Mouse (Mus musculus) common myeloid progenitor, adult 5-6 weeks (primary cell): ENCODE measurements at regions not wholly inside any gene's neighbourhood (a gene's known extent, or its start where the extent isn't known, plus 50 kb on each side); places are given as distances from the start of the nearest gene placed in this dataset.

Source experiments
- ATAC-seq: replicated peaks from 2 replicates; pipeline ENCODE4 v1.8.0; 2016; ENCODE audit warnings: low read depth, mild to moderate bottlenecking, moderate TSS enrichment, inconsistent platforms; ENCODE audit not compliant: poor library complexity, severe bottlenecking

- ATAC-seq = no peak
Measured at GRCm38 (mm10) chr4:89012681-89013353, 124.1 kb upstream of the Mtap start.

GRCm38 (mm10) chr4:89008561-89008960 is 128.4 kb upstream of the Mtap start:
- ATAC-seq = no peak

DNA sequence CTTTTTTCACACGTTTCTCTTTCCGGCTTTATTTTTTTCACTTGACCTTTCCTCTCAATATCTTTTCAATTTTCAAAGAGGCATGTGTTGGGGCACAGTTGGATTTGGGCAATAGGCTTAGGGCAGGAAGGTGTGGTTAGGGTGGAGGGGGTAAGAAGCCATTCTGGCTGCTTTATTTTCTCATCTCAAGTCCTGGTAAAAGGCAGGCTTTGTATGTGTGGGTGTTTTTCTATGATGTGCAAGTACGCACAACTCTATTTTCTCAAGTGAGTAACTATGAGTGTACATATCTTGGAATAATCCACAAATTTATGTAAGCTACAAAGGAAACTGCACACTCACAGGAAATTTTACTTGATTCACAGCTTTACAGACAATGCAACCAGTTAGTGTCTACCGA is 121.5 kb upstream of the Ifne start:
- no peak for ATAC-seq

DNA sequence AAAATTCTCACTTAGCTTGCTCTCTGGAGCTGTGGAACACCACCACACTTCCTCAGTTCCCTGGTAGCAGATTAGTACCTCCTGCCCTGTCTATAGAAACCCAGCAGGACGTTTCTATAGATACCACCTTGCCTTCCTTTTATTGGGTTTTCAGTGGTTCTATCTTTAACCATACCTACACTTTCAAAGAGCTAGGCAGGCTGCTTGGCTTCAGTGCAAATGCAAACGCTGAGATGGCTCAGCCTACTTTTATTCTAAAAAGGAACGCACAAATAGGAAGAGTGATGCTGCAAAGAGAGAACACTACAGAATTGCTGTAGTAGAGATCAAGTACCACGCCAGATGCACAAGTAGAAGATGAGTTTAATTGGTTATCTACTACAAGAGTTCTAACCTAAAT is 120.9 kb upstream of the Ifne start:
- ATAC-seq = no peak

DNA sequence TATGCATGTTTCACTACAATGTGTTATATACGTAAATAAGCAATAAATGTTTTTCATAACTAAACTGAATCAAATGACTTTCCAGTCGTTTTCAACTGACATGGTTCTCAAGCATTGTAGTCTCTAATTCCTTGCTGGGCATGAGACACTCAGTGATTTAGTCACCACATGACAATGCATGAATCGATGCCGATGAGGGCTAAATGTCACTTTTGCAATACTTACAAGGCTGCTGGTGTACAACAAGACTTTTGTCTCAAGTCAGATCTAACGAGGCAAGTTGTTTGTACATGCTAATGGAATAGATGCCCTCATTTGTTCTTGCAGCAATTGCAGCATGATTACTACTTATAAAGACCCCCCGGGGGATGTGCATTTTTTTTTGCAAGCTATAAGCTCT is 120.2 kb upstream of the Ifne start:
- no peak for ATAC-seq

DNA sequence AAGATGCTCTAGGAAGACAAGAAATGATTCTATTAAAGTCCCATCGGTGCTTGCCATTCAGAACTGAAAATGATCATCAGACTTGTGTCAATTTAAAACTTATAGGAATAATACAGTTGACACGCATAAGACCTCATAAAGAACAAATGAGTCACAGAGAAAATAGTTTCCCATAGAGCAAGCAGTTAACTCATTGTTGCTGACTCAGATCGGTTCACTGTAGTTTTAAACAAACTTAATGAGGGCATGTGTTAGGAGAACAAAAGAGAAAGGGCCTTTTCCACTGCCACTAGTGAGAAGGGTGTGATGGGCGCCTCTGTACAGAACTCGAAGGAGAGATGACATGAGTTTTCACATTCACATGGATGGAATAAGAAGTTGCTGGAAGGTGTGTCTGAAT is 118.3 kb upstream of the Ifne start:
- ATAC-seq = no peak

DNA sequence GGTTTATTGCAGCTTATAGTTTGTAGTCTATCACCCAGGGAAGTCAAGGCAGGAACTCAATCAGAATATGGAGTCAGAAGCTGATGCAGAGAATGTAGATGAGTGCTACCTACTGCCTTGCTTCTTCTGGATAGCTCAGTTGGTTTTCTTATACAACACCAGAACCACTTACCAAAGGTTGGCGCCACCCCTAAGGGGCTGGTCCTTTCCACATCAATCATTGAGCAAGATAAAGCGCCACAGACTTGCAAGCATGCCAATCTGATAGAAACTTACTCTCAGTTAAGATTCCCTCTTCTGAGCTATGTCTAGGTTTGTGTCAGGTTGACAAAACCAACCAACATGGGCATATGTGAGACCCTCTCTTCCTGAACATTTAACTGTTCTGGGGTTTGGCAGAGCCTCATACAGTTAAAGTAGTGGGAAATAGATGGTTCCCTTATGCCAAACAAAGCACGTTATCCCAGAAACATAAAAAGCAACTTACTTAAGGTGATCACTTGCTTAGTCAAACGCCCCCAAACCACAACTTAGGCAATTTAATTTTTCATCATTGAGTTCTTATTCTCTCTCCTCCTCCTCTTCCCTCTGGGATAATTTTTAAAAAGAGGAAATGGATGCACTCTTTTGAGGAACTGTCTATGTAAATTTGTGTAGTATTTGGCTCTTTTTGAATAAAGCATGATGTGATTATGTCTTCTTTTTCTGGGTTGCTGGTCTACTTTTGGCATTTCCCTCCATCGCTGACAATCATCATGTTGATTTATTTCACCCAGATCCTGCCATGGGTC is 115.3 kb upstream of the Ifne start:
- ATAC-seq = peak; percentile 50; the same call in 1 of the 2 replicates

DNA sequence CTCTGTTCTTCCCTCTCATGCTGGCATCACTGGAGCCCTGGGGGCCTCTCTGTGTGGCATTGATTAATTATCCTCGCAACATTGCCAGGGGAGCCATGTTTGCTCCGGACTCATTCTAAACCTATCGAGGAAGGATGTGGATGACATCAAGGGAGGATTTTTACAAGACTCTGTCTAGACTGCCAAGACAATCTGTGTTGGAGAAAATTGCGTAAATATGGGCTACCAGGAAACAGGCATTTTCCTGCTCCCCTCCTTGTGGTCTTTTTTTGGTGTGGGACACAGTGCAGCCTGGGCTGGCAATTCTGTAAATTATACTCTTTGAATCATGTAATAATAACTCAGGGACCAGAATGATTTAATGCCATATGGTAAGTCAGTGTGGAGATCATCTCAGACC is 114.5 kb upstream of the Ifne start:
- ATAC-seq = peak; percentile 55; the same call in 1 of the 2 replicates

- no peak for ATAC-seq
Measured at GRCm38 (mm10) chr4:88992498-88992897, 112.5 kb upstream of the Ifne start.

- ATAC-seq = no peak
Measured at GRCm38 (mm10) chr4:88988363-88988762, 108.4 kb upstream of the Ifne start.

- ATAC-seq = no peak
Measured at GRCm38 (mm10) chr4:88987103-88987502, 107.1 kb upstream of the Ifne start.

DNA sequence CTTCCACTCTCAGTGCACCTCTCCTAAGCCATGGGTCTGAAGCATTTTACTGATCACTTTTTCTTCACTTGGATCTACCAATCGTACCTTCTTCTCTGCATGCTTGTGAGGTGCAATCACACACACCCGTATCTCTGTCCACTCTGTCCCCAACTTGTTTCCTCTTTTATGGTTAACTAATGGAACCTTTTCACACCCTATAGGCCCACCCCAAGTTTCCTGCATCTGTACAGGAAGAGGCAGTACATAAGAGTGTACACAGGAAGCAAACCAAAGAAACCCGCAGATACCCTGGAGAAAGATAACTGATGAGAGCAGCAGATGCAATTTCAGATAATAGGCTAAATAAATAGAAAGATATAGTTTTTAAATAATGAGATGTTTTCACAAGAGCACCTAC is 102.5 kb upstream of the Ifne start:
- peak; percentile 86 for ATAC-seq

DNA sequence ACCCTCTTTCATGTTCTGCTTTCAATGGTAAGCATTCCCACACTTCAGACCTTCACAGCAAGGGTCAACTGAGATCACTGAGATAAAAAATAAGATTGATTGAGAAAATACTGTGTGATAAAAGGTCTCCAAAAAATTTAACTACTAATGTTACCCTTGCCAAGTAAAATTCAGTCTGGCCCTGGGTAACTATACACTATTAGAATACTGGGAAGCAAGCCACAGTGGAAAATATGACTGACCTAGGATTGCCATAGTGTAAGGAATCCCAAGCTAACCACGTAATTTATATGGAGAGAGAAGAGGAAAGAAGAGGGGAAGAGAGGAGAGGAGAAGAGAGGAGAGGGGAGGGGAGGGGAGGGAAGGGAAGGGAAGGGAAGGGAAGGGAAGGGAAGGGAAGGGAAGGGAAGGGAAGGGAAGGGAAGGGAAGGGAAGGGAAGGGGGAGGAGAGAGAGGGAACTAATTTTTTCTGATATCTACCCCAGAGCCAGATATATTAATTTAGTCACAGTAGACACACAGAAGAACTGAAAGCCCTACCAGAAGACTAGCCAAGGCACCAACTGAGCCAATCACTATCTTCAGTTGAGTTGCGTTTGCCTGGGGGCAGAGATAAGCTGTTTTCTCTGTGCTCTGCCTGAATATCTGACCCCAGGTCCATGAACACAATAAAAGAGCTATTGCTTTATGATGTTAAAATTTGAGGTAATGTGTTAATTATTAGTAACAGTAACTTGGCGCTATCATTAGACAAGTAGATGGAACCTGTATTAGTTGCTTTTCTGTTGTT is 97.3 kb upstream of the Ifne start:
- ATAC-seq = peak; percentile 70

DNA sequence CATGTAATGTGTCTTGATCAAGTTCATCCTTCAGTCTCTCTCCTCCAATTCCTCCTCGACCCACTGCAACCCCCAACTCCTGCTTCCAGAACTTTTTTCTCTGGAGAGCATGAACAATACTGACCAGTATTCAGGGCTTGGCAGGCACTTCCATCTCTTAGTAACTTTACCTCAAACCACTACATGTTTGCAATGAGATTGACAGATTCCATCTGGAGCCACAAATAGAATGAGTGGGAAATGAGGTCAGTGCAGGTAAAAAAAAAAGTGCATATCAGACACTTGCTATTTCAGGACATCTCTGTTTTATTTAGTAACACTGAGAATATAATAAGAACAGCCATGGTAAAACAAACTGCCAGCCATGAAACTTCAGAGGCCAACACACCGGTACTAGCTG is 94.5 kb upstream of the Ifne start:
- ATAC-seq = no peak

DNA sequence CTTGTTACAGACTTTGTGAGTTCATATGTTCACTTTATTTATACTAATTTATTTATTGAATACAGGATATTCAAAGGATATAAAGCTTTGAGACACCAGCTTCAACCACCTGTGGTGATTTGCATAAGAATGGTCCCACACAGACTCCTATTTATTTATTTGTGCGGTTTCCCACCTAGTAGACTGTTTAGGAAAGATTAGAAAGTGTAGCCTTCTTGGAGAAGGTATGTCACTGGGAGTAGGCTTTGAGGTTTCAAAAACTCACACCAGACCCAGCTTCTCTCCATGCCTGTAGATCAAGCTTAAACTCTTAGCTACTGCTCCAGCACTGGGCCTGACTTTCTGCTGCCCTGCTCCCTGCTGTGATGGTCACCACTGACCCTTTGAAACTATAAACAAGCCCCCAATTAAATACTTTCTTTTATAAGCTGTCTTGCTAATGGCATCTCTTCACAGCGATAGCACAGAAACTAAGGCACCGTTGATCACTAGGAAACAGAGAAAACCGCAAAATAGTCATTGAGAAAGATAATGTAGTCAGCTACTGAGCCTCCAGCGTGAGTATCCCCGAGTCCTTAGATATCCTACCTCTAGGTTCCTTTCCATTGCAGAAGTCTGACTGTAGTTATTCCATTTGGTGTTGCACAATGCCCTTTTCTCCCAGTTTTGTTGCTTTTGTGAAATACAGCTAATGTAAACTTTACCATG is 89.3 kb upstream of the Ifne start:
- ATAC-seq = peak; percentile 60; the same call in 1 of the 2 replicates

- no peak; the same call in 1 of the 2 replicates for ATAC-seq
Measured at GRCm38 (mm10) chr4:88959621-88960020, 79.6 kb upstream of the Ifne start.

DNA sequence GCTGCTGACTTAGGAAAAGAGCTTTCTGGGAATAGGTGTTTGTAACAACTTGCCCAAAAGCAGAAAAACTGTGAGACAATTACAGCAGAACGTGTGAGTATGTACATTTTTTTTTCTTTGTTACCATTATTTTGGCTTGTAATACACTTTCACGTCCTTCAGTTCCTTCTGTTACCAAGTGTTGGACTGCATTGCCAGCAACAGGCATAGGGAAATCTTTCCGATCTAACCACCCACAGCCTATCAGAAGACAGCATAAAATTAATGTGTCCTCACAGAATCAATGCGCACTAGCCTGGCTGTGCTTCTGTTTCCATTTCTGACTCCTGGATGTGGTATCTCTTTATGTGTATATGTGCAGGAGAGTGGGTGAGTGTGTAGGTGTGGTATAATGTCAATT is 76.6 kb upstream of the Ifne start:
- ATAC-seq = peak; percentile 56

DNA sequence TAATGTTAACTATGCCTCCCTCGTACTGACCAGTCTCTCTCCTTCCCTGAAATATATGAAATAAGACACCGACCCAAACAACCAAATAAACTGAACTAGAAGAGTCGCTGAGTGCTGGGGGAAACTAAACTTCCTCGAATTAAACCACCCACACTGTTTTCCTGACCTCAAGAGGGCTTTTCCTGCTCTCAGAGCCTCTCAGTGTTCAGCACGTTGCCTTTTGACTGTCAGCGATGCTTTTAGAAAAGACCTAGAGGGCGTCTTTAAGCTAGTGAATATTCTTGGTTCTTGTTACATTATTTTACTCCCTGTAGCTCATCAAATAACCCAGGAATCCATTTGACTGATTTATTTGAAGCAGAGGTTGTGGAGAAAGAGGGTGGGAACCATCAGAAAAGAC is 76.2 kb upstream of the Ifne start:
- peak; percentile 77 for ATAC-seq

GRCm38 (mm10) chr4:88955571-88955970 is 75.6 kb upstream of the Ifne start:
- no peak for ATAC-seq

GRCm38 (mm10) chr4:88954045-88954444 is 74.0 kb upstream of the Ifne start:
- ATAC-seq = no peak

DNA sequence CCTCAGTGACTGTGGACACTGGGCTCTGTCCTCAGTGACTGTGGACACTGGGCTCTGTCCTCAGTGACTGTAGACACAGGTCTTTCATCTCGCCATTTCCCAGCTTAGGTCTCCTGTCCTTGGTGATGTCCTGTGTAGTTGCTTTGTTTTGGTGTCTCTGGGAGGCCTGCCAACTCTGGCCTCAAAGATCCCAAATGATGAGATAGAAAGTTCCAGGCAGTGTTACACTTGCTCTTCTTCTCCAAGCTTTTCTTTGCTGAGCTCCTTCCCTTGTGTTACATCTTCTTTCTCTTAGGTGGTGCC is 71.0 kb upstream of the Ifne start:
- no peak for ATAC-seq
